Mouse (Mus musculus) G1E (cell line): ENCODE data around the gene Aldh1a3. TPM values are rescaled to one million over a fixed set of nuclear protein-coding genes. Genes with fewer than 3 reads are reported as not detected.

Experiments used
- ATAC-seq: 2 replicates; pipeline ENCODE4 v1.8.0; 2016; ENCODE audit warnings: mild to moderate bottlenecking; ENCODE audit not compliant: insufficient number of reproducible peaks, poor library complexity, low FRiP score, severe bottlenecking; ENCODE audit errors: extremely low read depth
- DNase-seq: peaks from one replicate; pipeline ENCODE4 v3.0.0; 2012; ENCODE audit warnings: low spot score
- H3K27me3 ChIP-seq: 2 replicates; pipeline ENCODE4 v1.6.1; 2012; ENCODE audit warnings: mild to moderate bottlenecking, low read length, inconsistent platforms; ENCODE audit not compliant: insufficient read depth
- H3K36me3 ChIP-seq: replicated peaks from 2 replicates; pipeline ENCODE3; 2012; ENCODE audit warnings: mild to moderate bottlenecking, inconsistent platforms
- H3K4me1 ChIP-seq: 2 replicates; pipeline ENCODE4 v1.6.1; 2012; ENCODE audit warnings: low read depth, low read length, inconsistent platforms, mixed read lengths; ENCODE audit not compliant: insufficient read depth
- H3K4me3 ChIP-seq: 2 replicates; pipeline ENCODE4 v1.5.1; 2012; ENCODE audit warnings: low read depth, mild to moderate bottlenecking, inconsistent platforms, low read length, moderate library complexity, mixed read lengths
- H3K9me3 ChIP-seq: replicated peaks from 2 replicates; pipeline ENCODE4 v1.6.1; 2012; ENCODE audit warnings: inconsistent platforms
- CTCF ChIP-seq: IDR thresholded peaks from 2 replicates; pipeline ENCODE4 v1.5.1; 2012; ENCODE audit warnings: low read depth, low read length, inconsistent platforms, mixed read lengths
- GATA1 ChIP-seq: IDR thresholded peaks from 2 replicates; pipeline ENCODE4 v1.6.1; 2012; ENCODE audit warnings: borderline replicate concordance, low read length, inconsistent platforms, mixed read lengths
- GATA2 ChIP-seq: IDR thresholded peaks from 2 replicates; pipeline ENCODE4 v1.6.1; 2012; ENCODE audit warnings: low read depth, low read length, inconsistent platforms, borderline replicate concordance
- POLR2AphosphoS5 ChIP-seq: IDR thresholded peaks from 2 replicates; pipeline ENCODE4 v1.6.1; 2012; ENCODE audit warnings: low read depth, low read length, inconsistent platforms; ENCODE audit not compliant: insufficient replicate concordance
- TAL1 ChIP-seq: conservative IDR thresholded peaks from 2 replicates; pipeline ENCODE4 v1.6.1; 2012; ENCODE audit warnings: low read depth, low read length, inconsistent platforms, mixed read lengths
- polyA plus RNA-seq: library from polyadenylated mRNA; stranded (reverse); fragments of >175 nt; gene quantifications from 2 replicates; pipeline ENCODE4 v1.2.3, GENCODE M21; 2012
- total RNA-seq, 2 experiments: library from RNA; stranded (forward) in 1 of 2; stranded (reverse) in 1 of 2; fragments of 200-1000 nt in 1 of 2; fragments of >200 nt in 1 of 2; fragmentation: Nextera tagmentation in 1 of 2; gene quantifications; 2 replicates each; pipeline ENCODE4 v1.2.3; 2014 to 2017

Aldh1a3 gene
- total RNA-seq (2014; fragmentation: Nextera tagmentation) (not detected in 2 replicates), total RNA-seq (2017) (0.33 and 0.46 TPM in 2 replicates), polyA plus RNA-seq (not detected in 2 replicates)

DNA sequence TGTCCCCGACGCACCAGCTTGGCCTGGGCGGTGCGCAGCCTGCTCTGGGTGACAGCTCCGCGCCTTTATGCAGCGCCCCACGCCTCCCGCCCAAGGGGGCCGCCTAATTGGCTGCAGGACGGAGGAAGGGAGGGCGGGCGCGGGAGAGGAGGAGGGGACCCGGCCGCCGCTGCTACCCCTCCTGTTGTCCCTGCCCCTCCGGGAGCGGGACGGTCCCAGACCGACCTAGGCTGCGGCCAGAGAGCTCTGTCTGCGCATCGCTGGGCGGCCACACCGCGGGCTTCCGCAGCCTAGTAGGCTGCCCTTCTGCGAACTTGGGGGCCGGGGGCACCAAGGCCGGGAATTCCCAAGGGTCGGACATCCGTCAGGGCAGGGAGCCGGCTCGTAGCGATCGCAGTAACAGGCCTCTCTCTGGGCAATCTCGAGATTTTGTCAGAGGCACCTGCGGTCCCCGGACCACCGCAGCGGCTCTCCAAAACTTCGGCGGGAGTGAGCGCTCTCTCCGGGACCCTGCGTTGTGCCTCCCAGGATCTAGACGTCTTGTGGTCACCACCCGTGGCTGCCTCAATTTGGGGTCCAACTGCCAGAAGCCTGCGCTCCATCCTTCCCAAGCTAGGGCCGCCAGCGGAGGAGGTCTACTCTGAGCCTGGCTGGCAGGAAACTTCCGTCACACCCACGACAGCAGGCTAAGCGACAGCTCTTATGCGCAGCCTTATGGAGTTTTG lies at the start of gene Aldh1a3:
Gene Aldh1a3 (minus strand): TSS at position 81 of the 725 bp plus-strand sequence.
- DNase-seq (no peak), ATAC-seq (no peak)
- no peak for TF ChIP-seq CTCF
- TF ChIP-seq POLR2AphosphoS5 = no peak
- TF ChIP-seq GATA2 = no peak
- TF ChIP-seq TAL1 = no peak
- TF ChIP-seq GATA1 = no peak
- H3K27me3 ChIP-seq = no peaks in the 10 kb centered on the region
- H3K4me1 ChIP-seq = no peaks in the 10 kb centered on the region
- no peak within 1 kb of the TSS for H3K4me3 ChIP-seq
- H3K9me3 ChIP-seq = no peaks in the 10 kb centered on the region
- no peaks in the 10 kb centered on the region for H3K36me3 ChIP-seq

DNA sequence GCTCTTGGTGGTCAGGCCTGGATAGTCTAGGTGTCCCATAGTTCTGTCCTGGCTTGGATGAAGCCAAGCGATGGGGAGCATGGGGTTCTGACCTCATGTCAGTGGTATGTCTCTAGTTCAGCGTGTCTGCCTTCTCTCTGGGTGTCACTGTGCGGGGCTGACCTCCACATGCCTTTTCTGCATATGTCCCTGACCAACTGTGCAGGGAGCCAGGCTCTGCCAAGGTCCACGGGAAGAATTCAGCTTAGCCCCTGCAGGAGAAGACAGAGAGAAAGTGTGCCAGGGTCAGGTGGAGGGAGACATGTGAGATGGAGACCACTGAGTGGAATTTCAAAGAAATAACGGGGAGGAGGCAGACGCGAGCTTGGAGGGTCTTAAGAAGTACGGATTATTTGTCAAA lies 49.0 kb upstream of the Aldh1a3 start:
- DNase-seq = no peak

DNA sequence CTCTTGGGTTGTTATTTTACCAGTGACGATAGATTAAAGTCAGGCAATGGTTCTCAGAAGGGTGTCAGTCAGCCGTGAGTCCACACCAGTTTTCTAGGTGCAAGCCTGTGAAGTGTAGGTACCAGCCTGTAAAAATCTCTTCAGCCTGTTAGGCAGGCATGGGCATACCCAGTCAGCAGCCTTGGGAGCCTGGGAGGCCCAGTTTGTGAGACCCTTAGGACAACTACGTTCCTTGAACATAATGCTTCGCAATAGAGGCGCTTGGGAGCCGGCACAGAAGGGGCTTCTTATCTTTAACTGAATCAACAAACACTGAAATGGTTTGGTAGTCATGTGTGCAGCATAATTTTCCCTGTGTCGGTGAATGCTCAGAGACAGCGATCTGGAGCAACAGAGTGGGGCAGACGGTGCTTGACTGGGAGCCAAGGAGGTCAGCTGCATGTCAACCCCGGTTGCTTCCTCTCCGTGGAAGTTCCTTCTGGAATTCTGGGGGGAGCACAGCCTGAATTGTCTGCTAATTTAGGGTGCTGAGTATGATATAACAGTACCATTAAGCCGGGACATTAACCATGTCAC lies 44.4 kb upstream of the Aldh1a3 start:
- Histone ChIP-seq H3K27me3 (peaks cover 2% of the 10 kb centered on the region; the same call in 1 of the 2 replicates), H3K4me1 (no peaks in the 10 kb centered on the region), H3K4me3 (no peak overlapping the region), H3K9me3 (no peaks in the 10 kb centered on the region), H3K36me3 (no peaks in the 10 kb centered on the region)
- ATAC-seq = no peak
- no peak for DNase-seq
- TF ChIP-seq TAL1 = no peak

More for the DNA sequence above, 49.0 kb upstream of the Aldh1a3 start:
- Histone ChIP-seq H3K36me3 (no peaks in the 10 kb centered on the region), H3K9me3 (no peaks in the 10 kb centered on the region), H3K4me1 (no peaks in the 10 kb centered on the region), H3K27me3 (peaks cover 2% of the 10 kb centered on the region; the same call in 1 of the 2 replicates), H3K4me3 (no peak overlapping the region)
- ATAC-seq = no peak
- no peak for TF ChIP-seq POLR2AphosphoS5
- TF ChIP-seq GATA2 = no peak
- no peak for TF ChIP-seq CTCF
- TF ChIP-seq TAL1 = no peak
- no peak for TF ChIP-seq GATA1

DNA sequence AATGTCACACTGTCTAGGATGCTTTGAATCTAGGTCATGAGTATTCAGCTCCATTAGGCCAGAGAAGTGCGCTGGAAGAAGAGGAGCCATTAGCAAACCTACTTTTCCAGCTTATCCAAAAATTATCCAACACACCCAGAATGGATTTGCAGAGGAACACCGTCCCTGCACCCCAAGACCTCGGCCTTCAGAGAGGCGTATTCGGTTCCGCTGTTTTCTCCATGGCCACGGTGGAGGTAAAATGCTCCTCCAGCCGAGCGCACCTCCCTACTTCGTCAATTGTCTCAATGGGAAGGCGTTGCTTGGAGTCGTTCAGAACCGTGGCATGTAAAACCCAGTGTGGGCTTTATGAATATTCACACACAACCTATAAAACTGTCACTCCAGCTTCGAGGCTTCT lies 39.3 kb upstream of the Aldh1a3 start:
- Histone ChIP-seq H3K36me3 (no peaks in the 10 kb centered on the region), H3K4me3 (no peak overlapping the region), H3K27me3 (no peaks in the 10 kb centered on the region), H3K9me3 (no peaks in the 10 kb centered on the region), H3K4me1 (no peaks in the 10 kb centered on the region)
- TF ChIP-seq GATA1 (no peak), POLR2AphosphoS5 (no peak), GATA2 (no peak), CTCF (no peak)
- ATAC-seq (no peak), DNase-seq (no peak)

DNA sequence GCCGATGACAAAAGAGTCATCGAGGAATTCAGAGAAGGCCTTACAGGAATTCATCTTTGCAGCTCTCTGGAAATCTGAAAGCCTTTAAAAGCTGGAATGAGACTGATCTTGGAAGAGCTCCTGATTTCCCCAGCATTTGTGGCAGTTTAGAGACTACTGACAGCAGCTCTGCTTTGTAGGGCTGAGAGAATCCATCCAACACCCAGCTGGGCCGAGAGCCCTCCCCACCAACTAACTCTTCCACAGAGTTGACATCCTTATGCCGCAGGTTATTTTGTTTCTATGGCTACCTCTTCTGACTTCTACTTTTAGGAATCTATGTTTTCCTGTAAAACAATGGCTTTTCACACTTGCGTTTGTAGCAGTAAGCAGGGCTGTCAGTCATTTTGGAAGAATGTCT lies 37.9 kb upstream of the Aldh1a3 start:
- Histone ChIP-seq H3K4me1 (no peaks in the 10 kb centered on the region), H3K9me3 (no peaks in the 10 kb centered on the region), H3K27me3 (no peaks in the 10 kb centered on the region), H3K4me3 (no peak overlapping the region), H3K36me3 (no peaks in the 10 kb centered on the region)
- DNase-seq (no peak), ATAC-seq (no peak)
- no peak for TF ChIP-seq POLR2AphosphoS5
- TF ChIP-seq CTCF = no peak
- no peak for TF ChIP-seq GATA1
- no peak for TF ChIP-seq GATA2
- no peak for TF ChIP-seq TAL1

DNA sequence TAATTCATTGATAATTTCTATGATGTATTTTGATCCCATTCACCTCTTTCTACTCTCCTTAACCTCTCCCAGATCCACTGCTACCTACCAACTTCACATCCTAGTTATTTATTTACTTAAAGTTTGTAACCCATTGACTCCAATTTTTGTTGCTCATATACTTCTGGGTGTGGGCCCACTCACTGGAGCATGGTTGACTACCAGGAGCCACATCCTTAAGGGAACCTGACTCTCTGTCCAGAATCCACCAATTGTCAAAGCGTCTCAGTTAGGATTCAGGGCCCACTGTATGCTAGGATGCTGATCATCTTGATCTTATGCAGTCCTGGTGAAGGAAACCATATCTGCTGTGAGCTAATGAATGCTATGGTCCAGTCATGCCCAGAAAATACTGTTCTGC lies 35.8 kb upstream of the Aldh1a3 start:
- no peak for ATAC-seq

More for the DNA sequence above, 35.8 kb upstream of the Aldh1a3 start:
- DNase-seq = no peak
- H3K27me3 ChIP-seq = no peaks in the 10 kb centered on the region
- H3K4me3 ChIP-seq = no peak overlapping the region
- H3K4me1 ChIP-seq = no peaks in the 10 kb centered on the region
- no peaks in the 10 kb centered on the region for H3K9me3 ChIP-seq
- H3K36me3 ChIP-seq = no peaks in the 10 kb centered on the region
- TF ChIP-seq GATA2 (no peak), POLR2AphosphoS5 (no peak), GATA1 (no peak), TAL1 (no peak), CTCF (no peak)
